Mouse (Mus musculus): ENCODE measurements around the gene Rbm17.

DNA sequence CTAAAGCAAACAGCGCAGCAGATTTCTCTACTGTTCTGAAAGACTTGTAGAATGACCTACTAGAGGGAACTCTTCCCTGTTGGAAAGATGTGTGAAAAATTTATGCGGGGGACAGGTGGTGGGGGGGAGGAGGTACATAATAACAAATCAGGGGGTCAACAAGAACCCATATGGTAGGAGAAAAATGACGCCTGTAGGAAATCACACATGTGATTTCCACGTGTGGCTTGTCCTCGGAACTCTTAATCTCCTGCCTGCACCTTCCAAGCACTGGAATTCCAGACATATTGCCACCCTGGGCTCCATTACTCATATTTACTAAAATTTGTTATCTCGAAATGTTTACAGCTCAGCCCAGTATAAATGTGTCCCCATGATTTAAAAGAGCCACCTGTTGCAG lies 2.2 kb downstream of the Rbm17 start:
- TF ChIP-seq CTCF (IDR thresholded peaks at IDR 0.05; ENCODE audit: low read depth, low read length) (no peak), POLR2A (IDR thresholded peaks at IDR 0.05; ENCODE audit: borderline replicate concordance, low read depth, low read length) (no peak)
